Mouse (Mus musculus): ENCODE results near the gene Gm14597.

- no peak for TF ChIP-seq POLR2A (IDR thresholded peaks at IDR 0.05; ENCODE audit: borderline replicate concordance, control insufficient read depth, low read depth, low read length)
- TF ChIP-seq CTCF (IDR thresholded peaks at IDR 0.05; ENCODE audit: control insufficient read depth, insufficient read depth, low read length): no peak
Observed at GRCm38 (mm10) chrX:53608122-53608813, 511 bp downstream of the Gm14597 start.
